10 mouse cellular contexts compared by ENCODE assay signal in the genomic region with DNA sequence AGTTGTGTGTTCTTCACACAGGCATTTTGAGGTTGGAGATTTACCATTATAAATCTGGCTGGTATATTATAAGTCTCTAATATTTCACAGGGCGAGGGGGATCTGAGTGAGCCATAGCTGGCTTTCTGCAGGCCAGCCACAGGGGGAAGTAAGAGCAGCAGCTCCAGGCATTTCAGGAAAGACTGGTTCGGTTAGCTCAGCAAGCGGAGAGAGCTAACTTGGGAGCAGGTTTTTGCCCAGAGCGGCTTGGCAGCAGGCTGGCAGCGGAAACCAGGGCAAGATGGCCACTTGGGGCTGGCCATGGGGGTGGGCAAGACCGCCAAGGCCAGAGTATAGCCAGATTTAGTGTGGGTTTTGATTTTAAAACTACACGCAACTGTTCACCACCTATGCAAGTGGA. TPM values are rescaled to one million over a fixed set of nuclear protein-coding genes. Genes with fewer than 3 reads are reported as not detected.
DNase-seq lines count a peak whose midpoint lies in the region; ATAC-seq lines count a peak whose summit lies in the region.
"Had no signal": no experiment of that assay in that cellular context is flagged by ENCODE, and none has a peak within 500 bp of the region (broad histone marks: within the 10 kb centered on the region; RNA-seq: fewer than 3 reads in every experiment).

No protein-coding gene starts in this region.

- no peak for ATAC-seq in stomach, embryonic 15.5 days (ENCODE audit: insufficient read depth, low FRiP score, low read depth)
- no peak for ATAC-seq in erythroblast, adult 5-6 weeks (replicated peaks; ENCODE audit: low FRiP score, poor library complexity, severe bottlenecking)

- H3K36me3 ChIP-seq in stomach, embryonic 15.5 days, result no peaks in the 10 kb centered on the region

- peak; percentile 85 for DNase-seq in heart, adult 11 months
- no peak for DNase-seq in heart, adult 8-10 months (ENCODE audit: low spot score)
- peak; percentile 68 for DNase-seq in cerebellum, adult 11-12 months
- DNase-seq in kidney, postnatal 4 days, result peak; percentile 12 to 28
- DNase-seq in thymus, postnatal 10 days (ENCODE audit: low spot score in 2 of 2), result no peak
- no peak for DNase-seq in thymus, adult 18-20 months

- H3K9me3 ChIP-seq in stomach, embryonic 15.5 days, result no peaks in the 10 kb centered on the region

- H3K27ac ChIP-seq in stomach, embryonic 15.5 days, result peak overlapping the region; percentile 40; the same call in 1 of the 2 replicates
- H3K27ac ChIP-seq: liver, embryonic 14.5 days had no signal

- H3K4me3 ChIP-seq in stomach, embryonic 15.5 days (replicated peaks), result no peak overlapping the region
- H3K4me3 ChIP-seq: myocyte had no signal

- H3K4me2 ChIP-seq in stomach, embryonic 15.5 days, result no peak overlapping the region

- H3K27me3 ChIP-seq in stomach, embryonic 15.5 days (replicated peaks), result no peaks in the 10 kb centered on the region

- H3K9ac ChIP-seq in stomach, embryonic 15.5 days, result no peak overlapping the region
- H3K9ac ChIP-seq: liver, embryonic 14.5 days had no signal

- 80% methylated on average over 7 of the region's 7 CpGs for WGBS in stomach, embryonic 15.5 days

- no peaks in the 10 kb centered on the region for H3K4me1 ChIP-seq in stomach, embryonic 15.5 days

RNA-seq across cellular contexts. Expression of a gene that starts 39.2 kb away (rescaled TPM):
- 10 to 100 TPM; 27.6 to 36.5 (median 29.3) TPM for total RNA-seq in heart, adult 8-10 months (2022)
- polyA plus RNA-seq in stomach, embryonic 15.5 days (2015; fragmentation: Nextera tagmentation; extraction: Ambion mirVana), result 29.8 and 34.1 TPM in 2 replicates
- total RNA-seq in erythroblast, adult 5-6 weeks (2015; ENCODE audit: low replicate concordance), result 3.8 and 10.9 TPM in 2 replicates
- total RNA-seq in erythroblast, adult 5-6 weeks (2017; ENCODE audit: low replicate concordance), result 8.5 and 13.6 TPM in 2 replicates

Comparison
In these comparisons a context has a peak if more than half of its experiments do, and no peak if none do; other contexts are left out.
1. DNase-seq: peak in heart, adult 11 months (single experiment), cerebellum, adult 11-12 months (single experiment) and kidney, postnatal 4 days (2 of 2); none in heart, adult 8-10 months (single experiment), thymus, postnatal 10 days (0 of 2) and thymus, adult 18-20 months (0 of 2).